Mouse (Mus musculus) megakaryocyte, embryonic 14.5 days (primary cell): Measurements from ENCODE around the gene Il17rc. TPM values are rescaled to one million over a fixed set of nuclear protein-coding genes. Genes with fewer than 3 reads are reported as not detected.

Source experiments
- H3K27me3 ChIP-seq: replicated peaks from 2 replicates; pipeline ENCODE3; 2012; ENCODE audit warnings: inconsistent platforms
- H3K36me3 ChIP-seq: replicated peaks from 2 replicates; pipeline ENCODE3; 2012; ENCODE audit warnings: low read length, inconsistent platforms, mixed read lengths
- H3K4me1 ChIP-seq: 2 replicates; pipeline ENCODE4 v1.6.1; 2012; ENCODE audit warnings: inconsistent platforms
- H3K4me3 ChIP-seq: replicated peaks from 2 replicates; pipeline ENCODE3; 2012; ENCODE audit warnings: moderate library complexity, mild to moderate bottlenecking, inconsistent platforms
- H3K9me3 ChIP-seq: 2 replicates; pipeline ENCODE4 v1.6.1; 2012; ENCODE audit warnings: inconsistent platforms
- FLI1 ChIP-seq: IDR thresholded peaks from 2 replicates; pipeline ENCODE4 v1.6.1; 2012; ENCODE audit warnings: low read length, inconsistent platforms, mixed read lengths
- GATA1 ChIP-seq: IDR thresholded peaks from 3 replicates; pipeline ENCODE4 v1.6.1; 2012; ENCODE audit warnings: mixed read lengths, low read length, inconsistent platforms, borderline replicate concordance
- polyA plus RNA-seq: library from polyadenylated mRNA; stranded (reverse); fragments of >175 nt; gene quantifications from 2 replicates; pipeline ENCODE4 v1.2.3, GENCODE M21; 2012; ENCODE audit warnings: low replicate concordance; ENCODE audit not compliant: insufficient read depth

Il17rc gene
- polyA plus RNA-seq, 1 experiment = 0.25 TPM

GRCm38 (mm10) chr6:113444207-113444965 lies 26.8 kb upstream of the Il17rc start:
- TF ChIP-seq FLI1 (no peak), GATA1 (no peak)
- Histone ChIP-seq H3K9me3 (no peaks in the 10 kb centered on the region), H3K27me3 (no peaks in the 10 kb centered on the region), H3K4me3 (no peak overlapping the region), H3K36me3 (peaks cover 39% of the 10 kb centered on the region), H3K4me1 (peaks cover 31% of the 10 kb centered on the region)

DNA sequence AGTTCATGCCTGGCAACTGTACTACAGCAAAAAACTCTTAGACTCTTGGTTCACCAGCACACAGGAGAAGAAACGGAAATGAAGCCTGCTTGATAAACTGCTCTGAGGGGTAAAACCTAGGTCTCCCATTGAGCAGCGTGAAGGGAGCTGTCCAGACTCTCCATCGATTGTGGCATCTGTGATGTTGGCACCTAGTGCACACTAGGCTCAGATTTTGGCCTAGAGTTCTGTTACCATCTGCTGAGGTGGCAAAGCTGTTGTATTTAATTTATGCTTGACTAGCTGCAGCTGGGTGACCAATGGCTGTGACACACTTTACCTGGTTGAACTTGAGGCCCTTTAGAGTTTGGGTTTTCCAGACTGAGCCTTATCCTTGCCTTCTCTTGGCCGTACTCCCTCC lies 23.6 kb upstream of the Il17rc start:
- Histone ChIP-seq H3K9me3 (no peaks in the 10 kb centered on the region), H3K4me3 (no peak overlapping the region), H3K36me3 (peaks cover 41% of the 10 kb centered on the region), H3K27me3 (peaks cover 6% of the 10 kb centered on the region), H3K4me1 (peaks cover 19% of the 10 kb centered on the region)
- TF ChIP-seq FLI1 = no peak
- no peak for TF ChIP-seq GATA1

- Histone ChIP-seq H3K9me3 (no peaks in the 10 kb centered on the region), H3K4me1 (peaks cover 7% of the 10 kb centered on the region), H3K36me3 (peaks cover 26% of the 10 kb centered on the region), H3K27me3 (peaks cover 6% of the 10 kb centered on the region), H3K4me3 (no peak overlapping the region)
- TF ChIP-seq GATA1 (no peak), FLI1 (no peak)
Measured at GRCm38 (mm10) chr6:113451839-113452238, 19.4 kb upstream of the Il17rc start.

- Histone ChIP-seq H3K36me3 (no peaks in the 10 kb centered on the region), H3K27me3 (peaks cover 9% of the 10 kb centered on the region), H3K9me3 (no peaks in the 10 kb centered on the region), H3K4me3 (no peak overlapping the region), H3K4me1 (peaks cover 39% of the 10 kb centered on the region)
- TF ChIP-seq FLI1 (no peak), GATA1 (no peak)
Measured at GRCm38 (mm10) chr6:113455007-113455406, 16.2 kb upstream of the Il17rc start.

DNA sequence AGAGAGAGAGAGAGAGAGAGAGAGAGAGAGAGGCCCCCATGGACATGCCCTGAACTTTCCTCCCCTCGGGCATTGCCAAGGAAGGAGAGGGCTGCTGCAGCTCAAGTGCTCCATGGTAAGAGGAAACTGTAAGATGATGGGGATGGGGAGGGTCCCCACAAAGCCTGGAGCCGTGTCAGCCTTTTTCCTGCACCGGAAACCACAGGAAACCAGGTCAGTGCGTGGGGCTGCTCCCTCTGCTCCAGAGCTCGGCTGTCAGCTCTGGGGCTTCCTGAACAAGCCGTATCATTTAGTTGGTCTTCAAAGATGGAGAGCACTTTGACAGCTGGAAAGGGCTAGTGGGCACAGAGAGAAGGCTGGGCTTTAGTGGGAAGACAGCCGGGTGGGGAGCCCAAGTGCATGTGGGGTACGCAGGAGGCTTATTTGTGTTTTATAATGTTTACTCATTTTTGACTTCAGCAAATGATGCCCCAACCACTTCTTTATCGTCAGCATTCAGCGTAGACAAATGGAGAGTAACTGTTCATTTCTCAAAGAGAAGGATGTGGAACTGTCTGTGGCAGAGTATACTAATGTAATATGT lies 13.2 kb upstream of the Il17rc start, which contains the start of gene Il17re:
Gene Il17re, plus strand, starts transcription at position 533 of the 583 bp plus-strand sequence.
- no peak for TF ChIP-seq GATA1
- TF ChIP-seq FLI1 = no peak
- H3K36me3 ChIP-seq = no peaks in the 10 kb centered on the region
- H3K4me1 ChIP-seq = peaks cover 50% of the 10 kb centered on the region
- H3K27me3 ChIP-seq = peaks cover 3% of the 10 kb centered on the region
- H3K4me3 ChIP-seq = peak within 1 kb of the TSS; percentile 76
- H3K9me3 ChIP-seq = no peaks in the 10 kb centered on the region

GRCm38 (mm10) chr6:113458635-113459034 lies 12.6 kb upstream of the Il17rc start:
- H3K4me3 ChIP-seq = peak overlapping the region; percentile 2
- H3K27me3 ChIP-seq = peaks cover 8% of the 10 kb centered on the region

GRCm38 (mm10) chr6:113464040-113464439 lies 7.2 kb upstream of the Il17rc start:
- Histone ChIP-seq H3K4me1 (peaks cover 35% of the 10 kb centered on the region), H3K36me3 (no peaks in the 10 kb centered on the region), H3K4me3 (no peak overlapping the region), H3K9me3 (no peaks in the 10 kb centered on the region), H3K27me3 (peaks cover 37% of the 10 kb centered on the region)
- TF ChIP-seq GATA1 = no peak
- TF ChIP-seq FLI1 = no peak

More at GRCm38 (mm10) chr6:113458635-113459034, 12.6 kb upstream of the Il17rc start:
- Histone ChIP-seq H3K9me3 (no peaks in the 10 kb centered on the region), H3K36me3 (no peaks in the 10 kb centered on the region), H3K4me1 (peaks cover 50% of the 10 kb centered on the region)
- TF ChIP-seq FLI1 = no peak

GRCm38 (mm10) chr6:113465602-113466001 lies 5.6 kb upstream of the Il17rc start:
- Histone ChIP-seq H3K36me3 (no peaks in the 10 kb centered on the region), H3K4me1 (peaks cover 36% of the 10 kb centered on the region), H3K4me3 (no peak overlapping the region), H3K9me3 (no peaks in the 10 kb centered on the region), H3K27me3 (peaks cover 49% of the 10 kb centered on the region)
- TF ChIP-seq GATA1 (no peak), FLI1 (no peak)

DNA sequence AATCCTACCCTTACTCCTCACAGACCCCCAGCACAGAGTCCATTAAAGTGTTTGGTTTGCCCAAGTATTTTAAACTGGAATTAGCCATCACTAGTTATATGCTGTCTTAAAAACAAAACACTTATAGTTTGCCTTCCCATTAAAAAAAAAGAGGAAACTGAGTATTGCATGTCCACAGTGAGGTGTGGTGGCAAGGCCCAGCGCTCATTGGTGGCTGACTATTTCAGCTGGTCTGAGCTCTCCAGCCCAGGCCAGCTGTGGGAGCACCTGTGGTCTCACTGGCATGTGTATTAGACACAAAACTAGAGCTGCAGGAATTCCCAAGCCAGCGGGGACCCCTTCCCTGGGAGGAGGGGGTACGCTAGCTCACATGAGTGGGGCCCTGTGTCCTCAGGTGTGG lies 2.7 kb upstream of the Il17rc start:
- TF ChIP-seq GATA1 (no peak), FLI1 (no peak)
- no peaks in the 10 kb centered on the region for H3K9me3 ChIP-seq
- no peaks in the 10 kb centered on the region for H3K36me3 ChIP-seq
- peaks cover 36% of the 10 kb centered on the region for H3K4me1 ChIP-seq
- H3K4me3 ChIP-seq = peak overlapping the region; percentile 92
- peaks cover 66% of the 10 kb centered on the region for H3K27me3 ChIP-seq

DNA sequence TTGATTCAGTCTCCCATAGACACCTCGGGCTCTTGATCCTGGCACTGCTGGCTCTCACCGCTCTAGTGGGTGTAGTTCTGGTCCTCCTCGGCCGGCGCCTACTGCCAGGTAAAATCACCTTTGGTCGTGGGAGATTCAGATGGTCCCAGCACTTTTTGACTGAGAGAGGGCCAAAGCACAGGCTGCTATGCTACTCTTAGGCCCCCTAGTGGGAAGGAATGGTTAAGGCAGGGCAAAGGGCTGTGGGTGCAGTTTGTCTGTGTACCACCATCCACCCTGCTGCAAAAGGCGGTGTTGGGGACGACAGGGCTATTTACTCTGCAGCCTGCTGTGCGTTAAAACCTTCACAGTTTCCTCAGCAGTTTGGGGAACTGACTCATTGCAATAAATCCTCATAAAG lies 2.2 kb upstream of the Il17rc start:
- no peak for TF ChIP-seq FLI1
- no peak for TF ChIP-seq GATA1
- H3K9me3 ChIP-seq = no peaks in the 10 kb centered on the region
- peak overlapping the region; percentile 92 for H3K4me3 ChIP-seq
- peaks cover 36% of the 10 kb centered on the region for H3K4me1 ChIP-seq
- no peaks in the 10 kb centered on the region for H3K36me3 ChIP-seq
- peaks cover 67% of the 10 kb centered on the region for H3K27me3 ChIP-seq
